Mouse (Mus musculus) stomach, embryonic 16.5 days (tissue): ENCODE data around the gene Ptprcap. TPM values are rescaled to one million over a fixed set of nuclear protein-coding genes. Genes with fewer than 3 reads are reported as not detected.
"Not testable (repeated sequence)": the region's sequence is repeated elsewhere in the genome, so short reads cannot be mapped to it uniquely, and the experiment has no call there.

Source experiments
- ATAC-seq: fragments of 200-750 bp; cut with Nextera tagmentation; 2 replicates; pipeline ENCODE4 v1.8.0; 2017; ENCODE audit warnings: moderate number of reproducible peaks, moderate TSS enrichment; ENCODE audit not compliant: insufficient read depth, low FRiP score
- H3K27ac ChIP-seq: fragments of 300-500 bp; sonication (generic); 2 replicates; pipeline ENCODE4 v1.5.1; 2014; ENCODE audit warnings: low read length
- H3K27me3 ChIP-seq: fragments of 300-500 bp; sonication (generic); 2 replicates; pipeline ENCODE4 v1.6.1; 2014; ENCODE audit warnings: low read length, control low read depth, mixed read lengths; ENCODE audit not compliant: control insufficient read depth, insufficient read depth
- H3K36me3 ChIP-seq: fragments of 300-500 bp; sonication (generic); 2 replicates; pipeline ENCODE4 v1.6.1; 2014; ENCODE audit warnings: low read length; ENCODE audit not compliant: control insufficient read depth, insufficient read depth
- H3K4me1 ChIP-seq: fragments of 300-500 bp; sonication (generic); 2 replicates; pipeline ENCODE4 v1.6.1; 2014; ENCODE audit warnings: low read length, control low read depth, mixed read lengths; ENCODE audit not compliant: control insufficient read depth, insufficient read depth
- H3K4me2 ChIP-seq: fragments of 300-500 bp; sonication (generic); 2 replicates; pipeline ENCODE4 v1.6.1; 2014; ENCODE audit warnings: low read depth, low read length, mixed read lengths
- H3K4me3 ChIP-seq: fragments of 300-500 bp; sonication (generic); replicated peaks from 2 replicates; pipeline ENCODE4 v1.5.1; 2014; ENCODE audit warnings: mild to moderate bottlenecking, low read length
- H3K9ac ChIP-seq: fragments of 300-500 bp; sonication (generic); 2 replicates; pipeline ENCODE4 v1.6.1; 2014; ENCODE audit warnings: low read length
- H3K9me3 ChIP-seq: fragments of 300-500 bp; sonication (generic); replicated peaks from 2 replicates; pipeline ENCODE4 v1.6.1; 2016; ENCODE audit warnings: low read length, control low read depth; ENCODE audit not compliant: control insufficient read depth
- WGBS: fragments of 180-500 bp; shearing (Covaris S2); extraction: QIAGEN DNeasy Blood & Tissue Kit; methylation state at CpG from one replicate; pipeline ENCODE4 v1.1.7; 2014; 5-methylcytosine and 5-hydroxymethylcytosine counted together
- polyA plus RNA-seq: library from polyadenylated mRNA; unstranded; fragments of >200 nt; fragmentation: Nextera tagmentation; extraction: Ambion mirVana; gene quantifications from 2 replicates; pipeline ENCODE4 v1.2.1, GENCODE M21; 2015

Ptprcap gene
- polyA plus RNA-seq, 1 experiment from 2014 or later = 6.2 TPM

DNA sequence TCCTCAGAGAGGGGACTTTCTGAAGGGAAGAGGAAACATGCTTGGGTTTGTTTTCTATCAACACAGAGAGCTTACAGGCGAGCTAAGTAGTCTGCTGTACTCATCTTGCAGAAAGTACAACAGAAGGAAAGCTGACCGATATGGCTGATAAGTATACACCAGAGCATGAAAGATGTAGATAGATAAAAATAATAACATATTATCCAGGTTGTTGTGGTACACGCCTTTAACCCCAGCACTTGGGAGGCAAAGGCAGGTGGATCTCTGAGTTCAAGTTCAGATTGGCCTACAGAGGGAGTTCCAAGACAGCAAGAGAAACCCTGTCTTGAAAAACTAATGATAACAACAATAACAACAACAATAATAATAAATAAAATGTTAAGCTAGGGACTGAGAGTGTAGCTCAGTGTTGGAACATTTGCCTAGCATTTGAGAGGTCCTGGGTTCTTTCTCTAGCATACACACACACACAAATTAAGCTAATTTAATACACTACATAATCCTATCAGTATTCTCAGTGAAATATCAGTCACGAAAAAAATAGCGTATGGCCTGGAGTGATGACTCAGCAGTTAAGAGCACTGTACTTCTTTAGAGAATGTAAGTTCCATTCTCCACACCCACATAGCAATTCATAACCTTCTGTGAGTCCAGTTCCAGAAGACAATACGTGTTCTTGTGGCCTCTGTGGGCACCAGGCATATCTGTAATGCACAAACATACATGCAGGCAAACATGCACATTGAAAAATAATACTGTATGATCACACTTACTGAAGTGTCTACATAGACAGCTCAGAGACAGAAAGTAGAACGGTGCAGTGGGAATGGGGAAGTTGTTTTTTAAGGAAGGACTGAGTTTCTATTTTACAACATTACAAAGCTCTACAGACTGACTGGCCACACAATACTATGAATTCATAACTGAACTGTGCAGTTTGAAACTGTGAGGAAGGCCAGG, 30.7 kb upstream of the Ptprcap start:
- Histone ChIP-seq H3K9ac (no peak overlapping the region), H3K36me3 (no peaks in the 10 kb centered on the region), H3K4me3 (no peak overlapping the region), H3K27me3 (no peaks in the 10 kb centered on the region), H3K9me3 (no peaks in the 10 kb centered on the region), H3K27ac (no peak overlapping the region), H3K4me2 (no peak overlapping the region), H3K4me1 (peaks cover 16% of the 10 kb centered on the region)
- 73% methylated on average over 7 of the region's 7 CpGs for WGBS
- no peak for ATAC-seq

DNA sequence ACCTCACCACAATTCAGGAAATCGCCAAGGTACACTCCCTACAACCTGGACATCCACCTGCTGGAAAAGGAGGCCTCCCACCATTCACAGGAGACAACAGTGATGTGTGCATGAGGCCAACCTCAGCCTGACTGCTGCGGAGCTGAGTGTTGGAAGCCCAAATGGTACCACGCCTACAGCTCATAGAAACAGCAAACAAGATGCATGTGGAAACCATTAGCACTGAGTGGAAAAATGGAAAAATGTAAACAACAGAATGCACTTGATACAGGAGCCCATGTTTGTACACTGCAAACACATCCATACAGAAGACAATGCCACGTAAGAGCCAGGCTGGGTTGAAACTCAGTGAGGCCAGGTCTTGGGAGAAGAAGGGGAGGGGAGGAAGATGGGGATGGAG, 29.0 kb upstream of the Ptprcap start:
- Histone ChIP-seq H3K36me3 (0 out of 2 replicates have a peak, but pooled peaks cover 6% of the 10 kb centered on the region), H3K9ac (0 out of 2 replicates have a peak overlapping the region, but pooled peaks have one; percentile 14), H3K27me3 (no peaks in the 10 kb centered on the region), H3K4me2 (no peak overlapping the region), H3K4me3 (no peak overlapping the region), H3K27ac (no peak overlapping the region), H3K4me1 (peaks cover 16% of the 10 kb centered on the region), H3K9me3 (no peaks in the 10 kb centered on the region)
- ATAC-seq = no peak
- 75% methylated on average over 4 of the region's 4 CpGs for WGBS

GRCm38 (mm10) chr19:4125268-4125667, 28.1 kb upstream of the Ptprcap start:
- H3K36me3 ChIP-seq = 0 out of 2 replicates have a peak, but pooled peaks cover 11% of the 10 kb centered on the region
- H3K27ac ChIP-seq, H3K27me3 ChIP-seq, H3K9me3 ChIP-seq: not testable (repeated sequence)
- peak overlapping the region; percentile 63; the same call in 1 of the 2 replicates for H3K9ac ChIP-seq
- peak overlapping the region; percentile 60 for H3K4me3 ChIP-seq
- peak overlapping the region; percentile 52 for H3K4me2 ChIP-seq
- 26% methylated on average over 3 of the region's 4 CpGs for WGBS
- peak; percentile 26 for ATAC-seq
- H3K4me1 ChIP-seq = peaks cover 15% of the 10 kb centered on the region

- Histone ChIP-seq H3K27me3 (no peaks in the 10 kb centered on the region), H3K4me2 (peak within 1 kb of the TSS; percentile 68), H3K9me3 (no peaks in the 10 kb centered on the region), H3K9ac (peak within 1 kb of the TSS; percentile 82), H3K4me3 (peak within 1 kb of the TSS; percentile 60), H3K4me1 (peaks cover 7% of the 10 kb centered on the region), H3K36me3 (0 out of 2 replicates have a peak, but pooled peaks cover 12% of the 10 kb centered on the region), H3K27ac (peak within 1 kb of the TSS; percentile 16)
- under 1% methylated on average over 60 of the region's 64 CpGs for WGBS
- peak; percentile 95 for ATAC-seq
Observed at GRCm38 (mm10) chr19:4125741-4126696, 27.4 kb upstream of the Ptprcap start, which contains the start of gene Aip. Gene Aip (minus strand): TSS chr19:4125858.

DNA sequence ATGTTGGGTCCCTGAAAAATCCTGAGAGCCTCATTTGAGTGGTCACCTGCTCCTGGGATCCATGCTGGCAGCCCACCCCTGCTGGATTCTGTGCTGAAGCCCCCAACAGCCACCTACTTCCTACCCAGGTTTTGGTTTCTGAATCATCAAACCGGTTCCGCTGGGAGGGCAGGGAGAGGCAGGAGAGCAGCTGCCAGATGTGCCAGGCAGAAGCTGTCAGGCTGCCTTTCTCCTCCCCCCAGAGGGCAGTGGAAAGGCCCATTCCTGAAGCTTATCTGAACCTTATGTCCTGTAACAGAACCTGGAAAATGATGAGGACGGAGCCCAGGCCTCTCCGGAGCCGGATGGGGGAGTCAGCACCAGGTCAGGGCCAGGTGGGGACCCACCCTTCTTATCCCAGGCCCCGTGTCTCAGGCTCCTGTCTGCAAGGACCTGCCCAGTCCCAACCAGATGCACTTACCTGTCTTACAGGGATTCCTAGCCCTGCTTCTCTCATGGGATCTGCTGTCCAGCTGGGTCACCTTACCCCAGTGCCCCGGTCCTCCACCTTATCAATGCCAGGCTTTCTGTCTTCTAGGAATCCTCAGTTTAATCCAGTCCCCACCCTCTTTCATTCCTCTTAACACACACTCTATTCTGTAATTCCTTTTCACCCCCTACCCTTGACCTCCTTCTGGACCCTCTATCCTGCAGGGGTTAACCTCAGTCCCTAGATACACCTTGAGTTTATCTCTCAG, 26.5 kb upstream of the Ptprcap start:
- peak overlapping the region; percentile 43 for H3K27ac ChIP-seq
- no peaks in the 10 kb centered on the region for H3K27me3 ChIP-seq
- no peak for ATAC-seq
- H3K36me3 ChIP-seq = peaks cover 21% of the 10 kb centered on the region; the same call in 1 of the 2 replicates
- H3K4me1 ChIP-seq = peaks cover 7% of the 10 kb centered on the region
- 50% methylated on average over 7 of the region's 7 CpGs for WGBS
- peak overlapping the region; percentile 68 for H3K4me2 ChIP-seq
- H3K9ac ChIP-seq = peak overlapping the region; percentile 82
- H3K4me3 ChIP-seq = peak overlapping the region; percentile 60
- no peaks in the 10 kb centered on the region for H3K9me3 ChIP-seq

- no peak overlapping the region for H3K4me2 ChIP-seq
- H3K4me3 ChIP-seq = no peak overlapping the region
- peaks cover 7% of the 10 kb centered on the region for H3K4me1 ChIP-seq
- H3K27ac ChIP-seq = no peak overlapping the region
- peaks cover 28% of the 10 kb centered on the region for H3K36me3 ChIP-seq
- no peaks in the 10 kb centered on the region for H3K27me3 ChIP-seq
- H3K9me3 ChIP-seq = no peaks in the 10 kb centered on the region
- 88% methylated on average over 7 of the region's 7 CpGs for WGBS
- ATAC-seq = no peak
- no peak overlapping the region; the same call in 1 of the 2 replicates for H3K9ac ChIP-seq
Observed at GRCm38 (mm10) chr19:4129462-4129861, 23.9 kb upstream of the Ptprcap start.

- ATAC-seq = no peak
- Histone ChIP-seq H3K9ac (no peak overlapping the region), H3K4me3 (no peak overlapping the region), H3K27ac (no peak overlapping the region), H3K36me3 (peaks cover 28% of the 10 kb centered on the region), H3K9me3 (no peaks in the 10 kb centered on the region), H3K27me3 (no peaks in the 10 kb centered on the region), H3K4me2 (no peak overlapping the region), H3K4me1 (peaks cover 7% of the 10 kb centered on the region)
- 83% methylated on average over 4 of the region's 4 CpGs for WGBS
Observed at GRCm38 (mm10) chr19:4130106-4130505, 23.3 kb upstream of the Ptprcap start.

- H3K4me2 ChIP-seq = no peak overlapping the region
- H3K27me3 ChIP-seq = no peaks in the 10 kb centered on the region
- WGBS = 83% methylated on average over 5 of the region's 5 CpGs
- H3K9ac ChIP-seq = no peak overlapping the region
- ATAC-seq = no peak
- H3K4me3 ChIP-seq = no peak overlapping the region
- no peaks in the 10 kb centered on the region for H3K9me3 ChIP-seq
- H3K4me1 ChIP-seq = peaks cover 7% of the 10 kb centered on the region
- H3K36me3 ChIP-seq = peaks cover 28% of the 10 kb centered on the region
- H3K27ac ChIP-seq = no peak overlapping the region
Observed at GRCm38 (mm10) chr19:4131075-4131474, 22.3 kb upstream of the Ptprcap start.
